Mouse (Mus musculus): Measurements from ENCODE around the gene Col4a3bp.

DNA sequence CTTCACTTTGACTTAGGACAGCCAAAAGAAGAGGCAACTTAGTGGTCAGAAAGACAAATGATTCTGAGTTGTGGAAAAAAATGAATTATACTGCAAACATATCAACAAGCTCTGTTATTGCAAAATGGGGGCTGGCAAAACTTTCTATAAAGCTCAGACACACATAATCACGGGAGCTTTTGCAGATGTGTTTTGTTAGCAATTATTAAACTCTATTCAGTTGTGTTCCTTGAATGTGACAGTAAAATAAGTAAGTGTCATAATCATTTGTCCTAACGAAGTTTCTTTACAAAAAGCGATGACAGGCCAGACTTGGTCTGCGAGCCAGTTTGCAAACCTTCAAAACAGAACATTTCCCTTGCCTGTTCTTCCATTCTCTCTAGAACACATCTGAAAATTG lies 34.9 kb upstream of the Col4a3bp start:
- TF ChIP-seq CTCF (conservative IDR thresholded peaks at IDR 0.05; ENCODE audit: insufficient read depth, insufficient read length, low read depth, low read length) (no peak), POLR2A (IDR thresholded peaks at IDR 0.05; ENCODE audit: low read depth, low read length) (no peak)
